Mouse (Mus musculus): ENCODE data around the gene Lmod3. TPM values are rescaled to one million over a fixed set of nuclear protein-coding genes. Genes with fewer than 3 reads are reported as not detected.
A peak's percentile ranks its signal among the peaks of the same experiment; 100 is the strongest.

The Lmod3 gene
- total and polyA plus RNA-seq, 2 experiments, result 0.07 to 0.28 TPM

- peak; percentile 61 for DNase-seq (ENCODE audit: extremely low read depth, low read depth, low spot score)
- H3K4me1 ChIP-seq (ENCODE audit: control insufficient read depth, insufficient read depth, low read length), result peaks cover 4% of the 10 kb centered on the region
Observed at GRCm38 (mm10) chr6:97211981-97212380, 40.6 kb downstream of the Lmod3 start.

GRCm38 (mm10) chr6:97210962-97211601 lies 41.5 kb downstream of the Lmod3 start:
- Histone ChIP-seq H3K36me3 (ENCODE audit: control insufficient read depth, insufficient read depth, low read length) (peaks cover 3% of the 10 kb centered on the region; the same call in 1 of the 2 replicates), H3K27ac (replicated peaks; ENCODE audit: insufficient read depth, low read depth, low read length) (peak overlapping the region; percentile 52), H3K4me3 (ENCODE audit: insufficient read depth, low read depth, low read length) (peak overlapping the region; percentile 75), H3K27me3 (ENCODE audit: control insufficient read depth, insufficient read depth, low read length) (no peaks in the 10 kb centered on the region), H3K9ac (ENCODE audit: low read depth, low read length) (peak overlapping the region; percentile 83), H3K79me2 (ENCODE audit: control insufficient read depth, insufficient read depth, low read length) (peaks cover 10% of the 10 kb centered on the region; the same call in 1 of the 2 replicates), H3K4me1 (ENCODE audit: control insufficient read depth, insufficient read depth, low read length) (peaks cover 4% of the 10 kb centered on the region)
- 5% methylated on average over 22 of the region's 22 CpGs for WGBS
- peak; percentile 23 for DNase-seq (ENCODE audit: extremely low read depth, low read depth, low spot score)
- no peak for TF ChIP-seq CTCF (IDR thresholded peaks at IDR 0.05; ENCODE audit: low read depth, low read length)
- TF ChIP-seq POLR2A (IDR thresholded peaks at IDR 0.05; ENCODE audit: extremely low read depth, insufficient read depth, low read length), result no peak

More at GRCm38 (mm10) chr6:97211981-97212380, 40.6 kb downstream of the Lmod3 start:
- Histone ChIP-seq H3K27me3 (ENCODE audit: control insufficient read depth, insufficient read depth, low read length) (no peaks in the 10 kb centered on the region), H3K9ac (ENCODE audit: low read depth, low read length) (no peak overlapping the region), H3K79me2 (ENCODE audit: control insufficient read depth, insufficient read depth, low read length) (peaks cover 14% of the 10 kb centered on the region; the same call in 1 of the 2 replicates), H3K4me3 (ENCODE audit: insufficient read depth, low read depth, low read length) (no peak overlapping the region; the same call in 1 of the 2 replicates), H3K36me3 (ENCODE audit: control insufficient read depth, insufficient read depth, low read length) (peaks cover 3% of the 10 kb centered on the region; the same call in 1 of the 2 replicates), H3K27ac (replicated peaks; ENCODE audit: insufficient read depth, low read depth, low read length) (no peak overlapping the region)
- 32% methylated on average over 12 of the region's 12 CpGs for WGBS
- TF ChIP-seq CTCF (IDR thresholded peaks at IDR 0.05; ENCODE audit: low read depth, low read length), result no peak
- TF ChIP-seq POLR2A (IDR thresholded peaks at IDR 0.05; ENCODE audit: extremely low read depth, insufficient read depth, low read length), result no peak

- H3K4me1 ChIP-seq (ENCODE audit: control insufficient read depth, insufficient read depth, low read length), result peaks cover 4% of the 10 kb centered on the region
Observed at GRCm38 (mm10) chr6:97210191-97210961, 42.2 kb downstream of the Lmod3 start, which contains the start of gene Arl6ip5. TSS of gene Arl6ip5 (plus strand) at chr6:97210689.

GRCm38 (mm10) chr6:97209751-97210150 lies 42.8 kb downstream of the Lmod3 start:
- H3K27ac ChIP-seq (replicated peaks; ENCODE audit: insufficient read depth, low read depth, low read length), result no peak overlapping the region
- WGBS, result 95% methylated on average over 4 of the region's 4 CpGs
- H3K9ac ChIP-seq (ENCODE audit: low read depth, low read length), result no peak overlapping the region
- peaks cover 4% of the 10 kb centered on the region for H3K4me1 ChIP-seq (ENCODE audit: control insufficient read depth, insufficient read depth, low read length)
- H3K4me3 ChIP-seq (ENCODE audit: insufficient read depth, low read depth, low read length), result no peak overlapping the region
- H3K36me3 ChIP-seq (ENCODE audit: control insufficient read depth, insufficient read depth, low read length), result peaks cover 1% of the 10 kb centered on the region; the same call in 1 of the 2 replicates
- TF ChIP-seq CTCF (IDR thresholded peaks at IDR 0.05; ENCODE audit: low read depth, low read length) (no peak), POLR2A (IDR thresholded peaks at IDR 0.05; ENCODE audit: extremely low read depth, insufficient read depth, low read length) (no peak)
- no peak for DNase-seq (ENCODE audit: extremely low read depth, low read depth, low spot score)
- H3K79me2 ChIP-seq (ENCODE audit: control insufficient read depth, insufficient read depth, low read length), result peaks cover 14% of the 10 kb centered on the region; the same call in 1 of the 2 replicates
- no peaks in the 10 kb centered on the region for H3K27me3 ChIP-seq (ENCODE audit: control insufficient read depth, insufficient read depth, low read length)

More at GRCm38 (mm10) chr6:97210191-97210961, 42.2 kb downstream of the Lmod3 start, which contains the start of gene Arl6ip5:
- H3K27me3 ChIP-seq (ENCODE audit: control insufficient read depth, insufficient read depth, low read length), result no peaks in the 10 kb centered on the region
- DNase-seq (ENCODE audit: extremely low read depth, low read depth, low spot score), result peak; percentile 89
- peaks cover 10% of the 10 kb centered on the region; the same call in 1 of the 2 replicates for H3K79me2 ChIP-seq (ENCODE audit: control insufficient read depth, insufficient read depth, low read length)
- H3K27ac ChIP-seq (replicated peaks; ENCODE audit: insufficient read depth, low read depth, low read length), result peak within 1 kb of the TSS; percentile 52
- peaks cover 1% of the 10 kb centered on the region; the same call in 1 of the 2 replicates for H3K36me3 ChIP-seq (ENCODE audit: control insufficient read depth, insufficient read depth, low read length)
- WGBS, result 6% methylated on average over 32 of the region's 32 CpGs
- peak within 1 kb of the TSS; percentile 83 for H3K9ac ChIP-seq (ENCODE audit: low read depth, low read length)
- TF ChIP-seq POLR2A (IDR thresholded peaks at IDR 0.05; ENCODE audit: extremely low read depth, insufficient read depth, low read length), result peak; percentile 48; the same call in 1 of the 2 replicates
- TF ChIP-seq CTCF (IDR thresholded peaks at IDR 0.05; ENCODE audit: low read depth, low read length), result no peak
- peak within 1 kb of the TSS; percentile 75 for H3K4me3 ChIP-seq (ENCODE audit: insufficient read depth, low read depth, low read length)

GRCm38 (mm10) chr6:97209201-97209600 lies 43.4 kb downstream of the Lmod3 start:
- Histone ChIP-seq H3K9ac (ENCODE audit: low read depth, low read length) (no peak overlapping the region), H3K36me3 (ENCODE audit: control insufficient read depth, insufficient read depth, low read length) (no peaks in the 10 kb centered on the region), H3K27me3 (ENCODE audit: control insufficient read depth, insufficient read depth, low read length) (no peaks in the 10 kb centered on the region), H3K4me3 (ENCODE audit: insufficient read depth, low read depth, low read length) (no peak overlapping the region), H3K27ac (replicated peaks; ENCODE audit: insufficient read depth, low read depth, low read length) (no peak overlapping the region), H3K4me1 (ENCODE audit: control insufficient read depth, insufficient read depth, low read length) (peaks cover 6% of the 10 kb centered on the region), H3K79me2 (ENCODE audit: control insufficient read depth, insufficient read depth, low read length) (peaks cover 14% of the 10 kb centered on the region; the same call in 1 of the 2 replicates)
- 71% methylated on average over 3 of the region's 3 CpGs for WGBS
- TF ChIP-seq POLR2A (IDR thresholded peaks at IDR 0.05; ENCODE audit: extremely low read depth, insufficient read depth, low read length) (no peak), CTCF (IDR thresholded peaks at IDR 0.05; ENCODE audit: low read depth, low read length) (no peak)
- no peak for DNase-seq (ENCODE audit: extremely low read depth, low read depth, low spot score)

Data from liver, adult 2 months (tissue).